Mouse (Mus musculus) MEL (cell line): ENCODE measurements at regions not wholly inside any gene's neighbourhood (a gene's known extent, or its start where the extent isn't known, plus 50 kb on each side); places are given as distances from the start of the nearest gene placed in this dataset.

Experiments used
- CHD2 ChIP-seq: IDR thresholded peaks from 2 replicates; pipeline ENCODE4 v1.6.1; 2011; ENCODE audit warnings: low read length, improper control_type of control experiment
- CTCF ChIP-seq, 3 experiments: IDR thresholded peaks in 2 of 3; conservative IDR thresholded peaks in 1 of 3; 2 replicates each; pipeline ENCODE4 v1.5.1; 2011 to 2012; ENCODE audit warnings: low read length in 3 of 3, low read depth in 2 of 3, mild to moderate bottlenecking in 2 of 3, improper control_type of control experiment in 1 of 3, inconsistent platforms in 1 of 3, mixed read lengths in 1 of 3, moderate library complexity in 1 of 3; ENCODE audit not compliant: control insufficient read depth in 1 of 3, insufficient read depth in 1 of 3, poor library complexity in 1 of 3, severe bottlenecking in 1 of 3
- GATA1 ChIP-seq: IDR thresholded peaks from 2 replicates; pipeline ENCODE4 v1.6.1; 2011; ENCODE audit warnings: low read depth, low read length, improper control_type of control experiment
- NELFE ChIP-seq: IDR thresholded peaks from 2 replicates; pipeline ENCODE4 v1.6.1; 2011; ENCODE audit warnings: low read depth, low read length, improper control_type of control experiment
- POLR2A ChIP-seq, 2 experiments: IDR thresholded peaks; 2 replicates each; pipeline ENCODE4 v1.6.1; 2011 to 2012; ENCODE audit warnings: low read length in 2 of 2, mild to moderate bottlenecking in 2 of 2, control low read depth in 1 of 2, improper control_type of control experiment in 1 of 2, low read depth in 1 of 2, moderate library complexity in 1 of 2; ENCODE audit not compliant: control insufficient read depth in 1 of 2, insufficient read depth in 1 of 2, poor library complexity in 1 of 2
- RAD21 ChIP-seq: IDR thresholded peaks from 2 replicates; pipeline ENCODE4 v1.6.1; 2011; ENCODE audit warnings: mild to moderate bottlenecking, low read depth, low read length, improper control_type of control experiment
- RCOR1 ChIP-seq: IDR thresholded peaks from 2 replicates; pipeline ENCODE4 v1.6.1; 2012; ENCODE audit warnings: low read depth, mild to moderate bottlenecking, inconsistent platforms, low read length, improper control_type of control experiment
- TCF12 ChIP-seq: IDR thresholded peaks from 2 replicates; pipeline ENCODE4 v1.6.1; 2014; ENCODE audit warnings: low read depth, mild to moderate bottlenecking, inconsistent platforms, low read length, improper control_type of control experiment, moderate library complexity
- ZC3H11A ChIP-seq: IDR thresholded peaks from 2 replicates; pipeline ENCODE4 v1.6.1; 2012; ENCODE audit warnings: low read depth, mild to moderate bottlenecking, inconsistent platforms, low read length, improper control_type of control experiment
- ZMIZ1 ChIP-seq: IDR thresholded peaks from 2 replicates; pipeline ENCODE4 v1.6.1; 2012; ENCODE audit warnings: low read depth, mild to moderate bottlenecking, inconsistent platforms, low read length, improper control_type of control experiment, moderate library complexity

DNA sequence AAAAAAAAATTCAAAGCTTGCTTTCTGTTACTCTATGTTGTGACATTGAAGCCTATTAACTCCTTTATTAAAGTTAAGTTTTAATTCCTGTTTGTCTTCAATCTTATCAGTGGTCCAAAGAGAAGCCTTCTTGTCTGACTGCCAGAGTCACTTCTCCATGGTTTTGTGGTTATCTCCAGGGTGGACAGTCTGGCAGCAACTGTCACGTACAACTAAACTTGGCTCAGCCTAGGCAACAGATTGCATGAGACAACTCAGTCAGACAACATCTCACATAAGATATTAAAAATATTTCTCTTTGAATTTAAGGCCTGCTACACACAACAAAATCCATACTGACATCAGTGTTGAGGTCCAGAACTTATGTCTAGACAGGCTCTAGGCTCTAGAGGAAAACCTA lies 406.7 kb upstream of the Slc39a10 start:
- TF ChIP-seq CTCF (IDR thresholded peaks at IDR 0.05 in 2 of 3, conservative IDR thresholded peaks at IDR 0.05 in 1 of 3; ENCODE audit: control insufficient read depth in 1 of 3, insufficient read depth in 1 of 3, low read depth in 2 of 3, low read length in 3 of 3, poor library complexity in 1 of 3, severe bottlenecking in 1 of 3) (no peak), POLR2A (IDR thresholded peaks at IDR 0.05; ENCODE audit: control insufficient read depth in 1 of 2, insufficient read depth in 1 of 2, low read depth in 1 of 2, low read length in 2 of 2, poor library complexity in 1 of 2) (no peak), TCF12 (no peak), RCOR1 (no peak), ZMIZ1 (no peak), NELFE (no peak), ZC3H11A (no peak), GATA1 (no peak), RAD21 (no peak), CHD2 (no peak)
